Mouse (Mus musculus): ENCODE measurements at regions not wholly inside any gene's neighbourhood (a gene's known extent, or its start where the extent isn't known, plus 50 kb on each side); places are given as distances from the start of the nearest gene placed in this dataset.

DNA sequence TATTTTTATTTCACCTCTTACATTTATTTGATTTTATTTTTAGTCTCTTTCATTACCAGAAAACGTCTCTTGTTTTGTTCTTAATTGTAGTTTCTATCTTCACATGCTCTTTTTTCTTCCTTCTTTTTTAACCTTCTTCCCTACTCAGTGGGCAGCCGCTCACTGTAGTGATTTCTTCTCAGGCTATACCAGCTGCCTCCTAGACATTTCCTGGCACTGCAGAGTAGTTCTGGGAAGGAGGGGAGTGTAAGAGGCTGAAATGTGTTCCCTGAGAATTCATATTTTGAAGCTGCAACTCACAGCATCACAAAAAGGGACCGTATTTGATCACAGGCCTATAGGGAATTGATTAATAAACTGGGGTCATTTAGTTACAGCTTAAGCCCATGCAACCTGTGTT is 1720.5 kb upstream of the Impad1 start:
- Histone ChIP-seq H3K9me3 (ENCODE audit: low read length) (peaks cover 14% of the 10 kb centered on the region), H3K36me3 (ENCODE audit: insufficient read depth, low read length) (no peaks in the 10 kb centered on the region), H3K27me3 (ENCODE audit: insufficient read depth, low read length) (no peaks in the 10 kb centered on the region), H3K4me1 (replicated peaks; ENCODE audit: low read depth, low read length) (0 out of 2 replicates have a peak, but pooled peaks cover 4% of the 10 kb centered on the region), H3K4me3 (replicated peaks; ENCODE audit: low read length) (no peak overlapping the region)
- TF ChIP-seq CTCF (conservative IDR thresholded peaks at IDR 0.05; ENCODE audit: low read length) = no peak
- no peak for TF ChIP-seq POU5F1 (IDR thresholded peaks at IDR 0.05; ENCODE audit: borderline replicate concordance, low read length)

DNA sequence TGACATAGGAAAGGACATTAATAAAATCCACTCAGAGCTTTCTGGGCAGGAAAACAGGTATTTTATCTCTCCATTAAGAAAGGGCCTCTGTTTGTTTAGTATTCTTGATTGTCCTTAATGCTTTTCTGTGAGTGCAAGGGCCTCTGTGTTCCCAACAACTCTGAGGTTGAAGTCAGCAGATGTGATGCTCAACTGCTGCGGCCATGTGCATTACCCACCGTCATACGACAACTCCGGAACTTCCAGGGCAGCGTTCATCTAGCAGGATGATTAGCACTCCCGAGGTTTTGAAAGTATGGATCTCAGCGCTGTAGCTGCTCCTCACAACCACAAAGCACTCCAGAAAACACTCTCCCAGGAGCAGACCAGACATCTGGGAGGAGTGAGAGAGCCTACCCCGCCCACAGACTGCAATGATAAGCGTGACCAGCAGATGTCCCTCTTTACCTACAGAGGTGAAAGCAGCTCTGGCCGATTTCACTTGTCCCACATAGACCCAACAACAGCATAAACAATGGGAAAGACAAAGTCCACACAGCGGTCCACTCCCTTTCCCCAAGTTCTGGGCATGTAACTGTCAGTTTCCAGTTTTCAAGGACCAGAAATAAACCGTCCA is 1719.7 kb upstream of the Impad1 start:
- H3K27me3 ChIP-seq (ENCODE audit: insufficient read depth, low read length) = no peaks in the 10 kb centered on the region
- H3K36me3 ChIP-seq (ENCODE audit: insufficient read depth, low read length) = no peaks in the 10 kb centered on the region
- H3K4me3 ChIP-seq (replicated peaks; ENCODE audit: low read length) = no peak overlapping the region
- peaks cover 6% of the 10 kb centered on the region for H3K9me3 ChIP-seq (ENCODE audit: low read length)
- no peak for TF ChIP-seq POU5F1 (IDR thresholded peaks at IDR 0.05; ENCODE audit: borderline replicate concordance, low read length)
- peak; percentile 74 for TF ChIP-seq CTCF (conservative IDR thresholded peaks at IDR 0.05; ENCODE audit: low read length)
- 0 out of 2 replicates have a peak, but pooled peaks cover 4% of the 10 kb centered on the region for H3K4me1 ChIP-seq (replicated peaks; ENCODE audit: low read depth, low read length)

DNA sequence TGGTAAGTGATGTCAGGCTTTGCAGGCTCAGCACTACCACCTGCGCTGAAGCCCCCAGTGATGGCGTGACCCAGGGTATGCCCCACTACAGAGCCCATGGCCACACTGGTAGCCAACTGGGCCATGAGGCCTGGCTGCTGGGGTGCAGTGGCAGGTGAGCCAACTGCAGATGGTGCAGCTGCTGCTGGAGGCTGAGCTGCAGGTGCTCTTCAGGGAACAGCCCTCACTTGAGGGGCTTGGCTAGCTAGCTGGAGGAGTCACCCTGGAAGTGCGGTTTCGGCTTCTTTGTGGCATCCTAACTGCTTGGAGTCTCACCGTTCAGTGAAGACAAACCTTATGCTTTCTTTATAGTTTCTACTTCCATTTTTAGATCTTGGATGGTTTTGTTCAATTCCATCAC is 1714.9 kb upstream of the Impad1 start:
- no peaks in the 10 kb centered on the region for H3K36me3 ChIP-seq (ENCODE audit: insufficient read depth, low read length)
- TF ChIP-seq NANOG (IDR thresholded peaks at IDR 0.05; ENCODE audit: borderline replicate concordance, low read length) = no peak
- no peak for TF ChIP-seq POU5F1 (IDR thresholded peaks at IDR 0.05; ENCODE audit: borderline replicate concordance, low read length)
- no peak for TF ChIP-seq CTCF (conservative IDR thresholded peaks at IDR 0.05; ENCODE audit: low read length)
- H3K9me3 ChIP-seq (ENCODE audit: low read length) = peaks cover 12% of the 10 kb centered on the region
- no peaks in the 10 kb centered on the region for H3K27me3 ChIP-seq (ENCODE audit: insufficient read depth, low read length)
- 0 out of 2 replicates have a peak, but pooled peaks cover 4% of the 10 kb centered on the region for H3K4me1 ChIP-seq (replicated peaks; ENCODE audit: low read depth, low read length)
- no peak overlapping the region for H3K4me3 ChIP-seq (replicated peaks; ENCODE audit: low read length)
